Mouse (Mus musculus): Measurements from ENCODE around the gene Slc25a13. TPM values are rescaled to one million over a fixed set of nuclear protein-coding genes. Genes with fewer than 3 reads are reported as not detected.

Slc25a13 gene
- total and polyA plus RNA-seq, 3 experiments: not detected

DNA sequence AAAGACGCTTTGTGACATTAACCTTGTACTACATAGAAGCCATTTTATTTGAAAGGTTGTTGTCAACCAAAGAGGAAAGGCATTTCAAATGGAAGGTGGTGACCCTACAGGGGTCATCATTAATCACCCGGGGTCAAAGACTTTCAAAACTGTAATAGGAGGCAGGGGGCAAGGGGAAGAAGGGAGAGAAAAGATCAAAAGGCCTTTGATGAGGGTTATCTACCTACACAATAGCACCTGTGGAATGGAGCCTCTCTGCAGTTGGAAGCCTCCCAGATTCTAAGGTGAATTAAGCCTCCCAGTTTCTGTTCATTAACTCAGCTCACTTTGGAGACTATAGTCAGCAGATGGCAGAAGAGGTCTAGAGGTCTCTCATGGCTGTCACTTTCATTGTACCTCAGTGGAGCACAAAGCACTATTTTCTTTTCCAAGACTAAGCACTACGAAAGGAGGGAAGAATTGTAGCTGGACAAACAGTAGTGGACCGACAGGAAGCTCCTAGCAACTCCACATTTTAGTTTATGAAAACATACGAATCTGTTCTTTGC, 109.5 kb downstream of the Slc25a13 start:
- H3K27me3 ChIP-seq (replicated peaks): no peaks in the 10 kb centered on the region
- H3K79me2 ChIP-seq (replicated peaks; ENCODE audit: control insufficient read depth, extremely low read depth, insufficient read depth, poor library complexity, severe bottlenecking): no peaks in the 10 kb centered on the region
- H3K36me3 ChIP-seq (replicated peaks in 1 of 2; ENCODE audit: control insufficient read depth in 1 of 2, insufficient read depth in 1 of 2, low read length in 1 of 2): no peaks in the 10 kb centered on the region
- H3K9ac ChIP-seq (ENCODE audit: insufficient read depth, low read depth): no peak overlapping the region
- no peak overlapping the region for H3K4me3 ChIP-seq (replicated peaks in 1 of 3; ENCODE audit: low read depth in 2 of 3, low read length in 2 of 3, poor library complexity in 1 of 3)
- H3K9me3 ChIP-seq (replicated peaks; ENCODE audit: low read length): no peaks in the 10 kb centered on the region
- no peak overlapping the region for H3K27ac ChIP-seq (ENCODE audit: insufficient read depth, low read depth)
- DNase-seq (ENCODE audit: extremely low read depth): no peak
- in situ Hi-C loops (cut with MboI; ENCODE audit: low pct_ligation_motif_present, low pct_unique_long_range_greater_than_20kb, low sequenced_read_pairs) (loop anchor here (25.0 kb wide), 1 partner anchor 780 kb away; the partner anchor contains the start of gene Dlx5), dilution Hi-C loops (cut with MboI; ENCODE audit: extremely low pct_ligation_motif_present, extremely low pct_unique_long_range_greater_than_20kb, low sequenced_read_pairs) (no loop called here)
- 0 out of 4 replicates have a peak, but pooled peaks cover 0 to 2% of the 10 kb centered on the region in 2 experiments for H3K4me1 ChIP-seq (ENCODE audit: control insufficient read depth in 1 of 2, insufficient read depth in 2 of 2)
- H3K4me2 ChIP-seq (ENCODE audit: insufficient read depth, low read depth, poor library complexity, severe bottlenecking): peak overlapping the region; percentile 31; the same call in 1 of the 2 replicates
- TF ChIP-seq NRF1 (IDR thresholded peaks at IDR 0.05; ENCODE audit: low read depth, low read length) (no peak), PAX5 (IDR thresholded peaks at IDR 0.05; ENCODE audit: low read length) (no peak), E2F4 (IDR thresholded peaks at IDR 0.05; ENCODE audit: insufficient replicate concordance, low read depth, low read length) (no peak), UBTF (IDR thresholded peaks at IDR 0.05; ENCODE audit: low read depth, low read length) (no peak), RAD21 (IDR thresholded peaks at IDR 0.05; ENCODE audit: low read depth, low read length) (peak; percentile 60), CTCF (conservative IDR thresholded peaks at IDR 0.05 in 1 of 2, IDR thresholded peaks at IDR 0.05 in 1 of 2; ENCODE audit: low read depth in 2 of 2, low read length in 2 of 2) (peak in 1 of 2 experiments; percentile 56; a peak in 2 of 4 replicates), POLR2AphosphoS2 (IDR thresholded peaks at IDR 0.05; ENCODE audit: low read depth, low read length) (no peak), SIN3A (IDR thresholded peaks at IDR 0.05; ENCODE audit: low read length) (no peak), HCFC1 (IDR thresholded peaks at IDR 0.05; ENCODE audit: low read depth, low read length) (no peak), RCOR1 (conservative IDR thresholded peaks at IDR 0.05; ENCODE audit: low read depth, low read length) (no peak), ZC3H11A (IDR thresholded peaks at IDR 0.05; ENCODE audit: low read depth, low read length) (peak; percentile 14; the same call in 1 of the 2 replicates), POLR2A (IDR thresholded peaks at IDR 0.05; ENCODE audit: low read depth, low read length) (no peak), ZNF384 (IDR thresholded peaks at IDR 0.05; ENCODE audit: low read depth, low read length) (no peak), JUN (IDR thresholded peaks at IDR 0.05; ENCODE audit: insufficient read depth, low read depth, low read length) (no peak), SMC3 (IDR thresholded peaks at IDR 0.05; ENCODE audit: low read depth, low read length) (peak; percentile 46), ZKSCAN1 (IDR thresholded peaks at IDR 0.05; ENCODE audit: borderline replicate concordance, low read depth, low read length) (no peak)

DNA sequence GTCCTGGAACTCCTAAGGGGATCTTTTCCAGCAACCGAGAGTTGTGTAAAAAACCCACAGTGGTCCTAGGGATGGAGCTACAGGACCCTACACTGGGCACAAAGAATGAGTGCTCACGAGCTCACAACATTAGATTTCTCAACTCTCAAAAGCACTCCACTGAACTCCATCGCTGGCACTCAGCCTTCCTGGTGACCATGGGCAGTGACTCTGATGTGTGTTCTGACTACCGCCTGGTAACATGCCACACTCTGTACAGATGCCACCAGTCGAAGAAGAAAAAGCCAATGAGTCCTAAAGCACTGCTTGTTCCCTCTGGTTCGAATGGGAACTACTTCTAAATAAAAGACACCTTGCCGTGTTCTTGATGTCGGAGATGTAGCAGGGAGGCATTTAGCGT, 111.4 kb downstream of the Slc25a13 start:
- no peaks in the 10 kb centered on the region for H3K36me3 ChIP-seq (replicated peaks in 1 of 2; ENCODE audit: control insufficient read depth in 1 of 2, insufficient read depth in 1 of 2, low read length in 1 of 2)
- no peak for TF ChIP-seq ETS1 (conservative IDR thresholded peaks at IDR 0.05; ENCODE audit: low read depth, low read length)
- no peak for TF ChIP-seq GABPA (IDR thresholded peaks at IDR 0.05; ENCODE audit: insufficient replicate concordance, low read depth, low read length)
- TF ChIP-seq IRF4 (IDR thresholded peaks at IDR 0.05; ENCODE audit: low read depth, low read length): no peak
- TF ChIP-seq CTCF (conservative IDR thresholded peaks at IDR 0.05 in 1 of 2, IDR thresholded peaks at IDR 0.05 in 1 of 2; ENCODE audit: low read depth in 2 of 2, low read length in 2 of 2): no peak
- TF ChIP-seq SMC3 (IDR thresholded peaks at IDR 0.05; ENCODE audit: low read depth, low read length): no peak
- TF ChIP-seq EP300 (IDR thresholded peaks at IDR 0.05; ENCODE audit: low read length): no peak
- TF ChIP-seq CHD2 (IDR thresholded peaks at IDR 0.05; ENCODE audit: low read length): no peak
- TF ChIP-seq E2F4 (IDR thresholded peaks at IDR 0.05; ENCODE audit: insufficient replicate concordance, low read depth, low read length): no peak
- no peak for TF ChIP-seq ELF1 (IDR thresholded peaks at IDR 0.05; ENCODE audit: low read depth, low read length)
- no peak for TF ChIP-seq RAD21 (IDR thresholded peaks at IDR 0.05; ENCODE audit: low read depth, low read length)
- TF ChIP-seq JUN (IDR thresholded peaks at IDR 0.05; ENCODE audit: insufficient read depth, low read depth, low read length): no peak
- TF ChIP-seq MEF2A (IDR thresholded peaks at IDR 0.05; ENCODE audit: borderline replicate concordance, low read depth, low read length): no peak
- no peak for TF ChIP-seq POLR2A (IDR thresholded peaks at IDR 0.05; ENCODE audit: low read depth, low read length)
- no peak for TF ChIP-seq RCOR1 (conservative IDR thresholded peaks at IDR 0.05; ENCODE audit: low read depth, low read length)
- TF ChIP-seq POLR2AphosphoS2 (IDR thresholded peaks at IDR 0.05; ENCODE audit: low read depth, low read length): no peak
- no peak for TF ChIP-seq NRF1 (IDR thresholded peaks at IDR 0.05; ENCODE audit: low read depth, low read length)
- TF ChIP-seq ZMIZ1 (IDR thresholded peaks at IDR 0.05; ENCODE audit: low read depth, low read length): no peak
- TF ChIP-seq MYC (IDR thresholded peaks at IDR 0.05; ENCODE audit: low read depth, low read length): no peak
- TF ChIP-seq TBP (conservative IDR thresholded peaks at IDR 0.05; ENCODE audit: low read depth, low read length): no peak
- TF ChIP-seq MXI1 (IDR thresholded peaks at IDR 0.05; ENCODE audit: low read depth, low read length): no peak
- dilution Hi-C loops (cut with MboI; ENCODE audit: extremely low pct_ligation_motif_present, extremely low pct_unique_long_range_greater_than_20kb, low sequenced_read_pairs): no loop called here
- no peaks in the 10 kb centered on the region for H3K9me3 ChIP-seq (replicated peaks; ENCODE audit: low read length)
- no peak overlapping the region for H3K4me3 ChIP-seq (replicated peaks in 1 of 3; ENCODE audit: low read depth in 2 of 3, low read length in 2 of 3, poor library complexity in 1 of 3)
- in situ Hi-C loops (cut with MboI; ENCODE audit: low pct_ligation_motif_present, low pct_unique_long_range_greater_than_20kb, low sequenced_read_pairs): loop anchor here (25.0 kb wide), 1 partner anchor 782 kb away; the partner anchor contains the start of gene Dlx5
- no peaks in the 10 kb centered on the region for H3K27me3 ChIP-seq (replicated peaks)
- H3K4me2 ChIP-seq (ENCODE audit: insufficient read depth, low read depth, poor library complexity, severe bottlenecking): no peak overlapping the region
- 0 out of 4 replicates have a peak, but pooled peaks cover 0 to 2% of the 10 kb centered on the region in 2 experiments for H3K4me1 ChIP-seq (ENCODE audit: control insufficient read depth in 1 of 2, insufficient read depth in 2 of 2)
- H3K79me2 ChIP-seq (replicated peaks; ENCODE audit: control insufficient read depth, extremely low read depth, insufficient read depth, poor library complexity, severe bottlenecking): no peaks in the 10 kb centered on the region
- no peak overlapping the region for H3K9ac ChIP-seq (ENCODE audit: insufficient read depth, low read depth)
- H3K27ac ChIP-seq (ENCODE audit: insufficient read depth, low read depth): no peak overlapping the region
- no peak for DNase-seq (ENCODE audit: extremely low read depth)
